Mouse (Mus musculus) C2C12 (cell line): ENCODE measurements around the gene Mef2a. TPM values are rescaled to one million over a fixed set of nuclear protein-coding genes. Genes with fewer than 3 reads are reported as not detected.

Source experiments
- H3K27me3 ChIP-seq: one replicate; pipeline ENCODE4 v1.6.1; 2011; ENCODE audit not compliant: control insufficient read depth, insufficient read depth, insufficient read length
- H3K36me3 ChIP-seq: one replicate; pipeline ENCODE4 v1.6.1; 2011; ENCODE audit not compliant: control insufficient read depth, insufficient read depth
- H3K4me3 ChIP-seq: one replicate; pipeline ENCODE4 v1.5.1; 2011; ENCODE audit warnings: mild to moderate bottlenecking, control low read depth; ENCODE audit not compliant: poor library complexity, insufficient read depth, severe bottlenecking
- H3K79me2 ChIP-seq: one replicate; pipeline ENCODE4 v1.6.1; 2011; ENCODE audit not compliant: control insufficient read depth, insufficient read depth
- H3K79me3 ChIP-seq: one replicate; pipeline ENCODE4 v1.6.1; 2011; ENCODE audit warnings: low read depth, control low read depth
- H3ac ChIP-seq: one replicate; pipeline ENCODE3; 2011; ENCODE audit warnings: low read depth; ENCODE audit not compliant: control insufficient read depth, insufficient read length
- CEBPB ChIP-seq: IDR thresholded peaks from one replicate; pipeline ENCODE4 v1.6.1; 2011; ENCODE audit warnings: low read depth, mild to moderate bottlenecking, control low read depth, moderate library complexity
- CTCF ChIP-seq: IDR thresholded peaks from one replicate; pipeline ENCODE4 v1.5.1; 2011; ENCODE audit not compliant: control insufficient read depth, insufficient read depth, insufficient read length
- FOSL1 ChIP-seq: IDR thresholded peaks from one replicate; pipeline ENCODE4 v1.8.0; 2011; ENCODE audit warnings: mild to moderate bottlenecking, low read length; ENCODE audit not compliant: poor library complexity, insufficient read depth, severe bottlenecking
- MAX ChIP-seq: IDR thresholded peaks from one replicate; pipeline ENCODE4 v1.6.1; 2011; ENCODE audit warnings: mild to moderate bottlenecking, control low read depth
- MYOD1 ChIP-seq: IDR thresholded peaks from one replicate; pipeline ENCODE4 v1.6.1; 2011; ENCODE audit warnings: low read depth; ENCODE audit not compliant: control insufficient read depth, insufficient read length
- MYOG ChIP-seq: IDR thresholded peaks from one replicate; pipeline ENCODE4 v1.6.1; 2011; ENCODE audit not compliant: control insufficient read depth, insufficient read length; ENCODE audit errors: extremely low read depth
- USF1 ChIP-seq: IDR thresholded peaks from one replicate; pipeline ENCODE4 v1.6.1; 2011; ENCODE audit warnings: low read depth, mild to moderate bottlenecking, control low read depth, moderate library complexity
- polyA plus RNA-seq: library from polyadenylated mRNA; unstranded; fragments of >200 nt; fragmentation: generic; extraction: Trizol; gene quantifications from one replicate; pipeline ENCODE4 v1.2.1, GENCODE M21; 2012; ENCODE audit warnings: missing spikeins

The Mef2a gene
- polyA plus RNA-seq, 1 experiment, result 14.8 TPM

GRCm38 (mm10) chr7:67243121-67243893 is 129.4 kb downstream of the Mef2a start:
- Histone ChIP-seq H3ac (no peak overlapping the region), H3K79me2 (no peaks in the 10 kb centered on the region), H3K27me3 (no peaks in the 10 kb centered on the region), H3K36me3 (peaks cover 33% of the 10 kb centered on the region), H3K79me3 (no peaks in the 10 kb centered on the region), H3K4me3 (no peak overlapping the region)
- TF ChIP-seq USF1, result no peak
- no peak for TF ChIP-seq MYOG
- no peak for TF ChIP-seq FOSL1
- no peak for TF ChIP-seq MAX
- TF ChIP-seq MYOD1, result no peak
- TF ChIP-seq CTCF, result no peak

- Histone ChIP-seq H3ac (no peak overlapping the region), H3K36me3 (peaks cover 31% of the 10 kb centered on the region), H3K79me2 (no peaks in the 10 kb centered on the region)
These were observed 130.7 kb downstream of the Mef2a start for GRCm38 (mm10) chr7:67241969-67242368.

GRCm38 (mm10) chr7:67237752-67238151 is 134.9 kb downstream of the Mef2a start:
- H3K79me2 ChIP-seq, result no peaks in the 10 kb centered on the region
- H3K27me3 ChIP-seq, result no peaks in the 10 kb centered on the region
- no peaks in the 10 kb centered on the region for H3K79me3 ChIP-seq
- H3ac ChIP-seq, result no peak overlapping the region
- no peak for TF ChIP-seq USF1
- no peak for TF ChIP-seq FOSL1
- TF ChIP-seq MAX, result no peak
- no peak for TF ChIP-seq CEBPB
- TF ChIP-seq MYOD1, result no peak
- no peak for TF ChIP-seq CTCF
- TF ChIP-seq MYOG, result no peak
- peaks cover 50% of the 10 kb centered on the region for H3K36me3 ChIP-seq
- no peak overlapping the region for H3K4me3 ChIP-seq

More at GRCm38 (mm10) chr7:67241969-67242368, 130.7 kb downstream of the Mef2a start:
- H3K79me3 ChIP-seq, result no peaks in the 10 kb centered on the region
- no peaks in the 10 kb centered on the region for H3K27me3 ChIP-seq
- TF ChIP-seq MYOD1 (no peak), USF1 (no peak), FOSL1 (no peak), MYOG (no peak), MAX (no peak), CEBPB (no peak), CTCF (no peak)
- H3K4me3 ChIP-seq, result no peak overlapping the region

GRCm38 (mm10) chr7:67236351-67236750 is 136.3 kb downstream of the Mef2a start:
- Histone ChIP-seq H3K27me3 (no peaks in the 10 kb centered on the region), H3K79me3 (no peaks in the 10 kb centered on the region), H3K36me3 (peaks cover 58% of the 10 kb centered on the region), H3K4me3 (no peak overlapping the region), H3ac (no peak overlapping the region), H3K79me2 (no peaks in the 10 kb centered on the region)
- TF ChIP-seq FOSL1 (no peak), USF1 (no peak), CTCF (no peak), CEBPB (no peak), MYOD1 (no peak), MYOG (no peak), MAX (no peak)

- no peak overlapping the region for H3K4me3 ChIP-seq
- no peaks in the 10 kb centered on the region for H3K79me2 ChIP-seq
- peaks cover 53% of the 10 kb centered on the region for H3K36me3 ChIP-seq
- no peak for TF ChIP-seq MYOD1
- TF ChIP-seq CEBPB, result no peak
- TF ChIP-seq FOSL1, result no peak
- TF ChIP-seq CTCF, result no peak
- no peak for TF ChIP-seq USF1
- no peak for TF ChIP-seq MAX
- TF ChIP-seq MYOG, result no peak
- no peaks in the 10 kb centered on the region for H3K79me3 ChIP-seq
- H3K27me3 ChIP-seq, result no peaks in the 10 kb centered on the region
- H3ac ChIP-seq, result no peak overlapping the region
These were observed 137.9 kb downstream of the Mef2a start for GRCm38 (mm10) chr7:67234797-67235196.

GRCm38 (mm10) chr7:67232504-67232903 is 140.2 kb downstream of the Mef2a start:
- Histone ChIP-seq H3K79me2 (no peaks in the 10 kb centered on the region), H3K79me3 (no peaks in the 10 kb centered on the region), H3K4me3 (no peak overlapping the region), H3ac (no peak overlapping the region), H3K36me3 (peaks cover 34% of the 10 kb centered on the region), H3K27me3 (no peaks in the 10 kb centered on the region)
- TF ChIP-seq FOSL1, result no peak
- no peak for TF ChIP-seq MAX
- TF ChIP-seq USF1, result no peak
- TF ChIP-seq MYOG, result no peak
- no peak for TF ChIP-seq CEBPB
- TF ChIP-seq CTCF, result no peak
- no peak for TF ChIP-seq MYOD1
